Mouse (Mus musculus) limb, embryonic 10.5 days (tissue): ENCODE data around the gene Arhgap1. TPM values are rescaled to one million over a fixed set of nuclear protein-coding genes. Genes with fewer than 3 reads are reported as not detected.
A peak's percentile ranks its signal among the peaks of the same experiment; 100 is the strongest.

Experiments used
- DNase-seq: peaks from one replicate; pipeline ENCODE4 v3.0.0-alpha.2; 2017; ENCODE audit warnings: low spot score
- H3K27ac ChIP-seq: fragments of 300-500 bp; sonication (generic); 2 replicates; pipeline ENCODE4 v1.5.1; 2016; ENCODE audit warnings: mild to moderate bottlenecking
- H3K27me3 ChIP-seq: fragments of 300-500 bp; sonication (generic); 2 replicates; pipeline ENCODE4 v1.6.1; 2016; ENCODE audit warnings: low read depth, mild to moderate bottlenecking; ENCODE audit not compliant: poor library complexity, severe bottlenecking
- H3K36me3 ChIP-seq: fragments of 300-500 bp; sonication (generic); 2 replicates; pipeline ENCODE4 v1.6.1; 2016; ENCODE audit warnings: mild to moderate bottlenecking, moderate library complexity
- H3K4me1 ChIP-seq: fragments of 300-500 bp; sonication (generic); 2 replicates; pipeline ENCODE4 v1.6.1; 2016
- H3K4me3 ChIP-seq: fragments of 300-500 bp; sonication (generic); 2 replicates; pipeline ENCODE4 v1.5.1; 2016; ENCODE audit warnings: mild to moderate bottlenecking, moderate library complexity
- H3K9me3 ChIP-seq: fragments of 300-500 bp; sonication (generic); replicated peaks from 2 replicates; pipeline ENCODE4 v1.6.1; 2016; ENCODE audit warnings: mild to moderate bottlenecking
- WGBS: fragments of 180-500 bp; shearing (Covaris S2); methylation state at CpG from one replicate; pipeline ENCODE4 v1.1.7; 2016; 5-methylcytosine and 5-hydroxymethylcytosine counted together
- polyA plus RNA-seq: library from polyadenylated mRNA; unstranded; fragments of >200 nt; fragmentation: Nextera tagmentation; extraction: Ambion mirVana; gene quantifications from 2 replicates; pipeline ENCODE4 v1.2.1, GENCODE M21; 2016

Gene Arhgap1
- polyA plus RNA-seq, 1 experiment from 2014 or later, result 75.0 TPM

- Histone ChIP-seq H3K4me3 (no peak overlapping the region), H3K9me3 (no peaks in the 10 kb centered on the region), H3K4me1 (no peaks in the 10 kb centered on the region), H3K27me3 (no peaks in the 10 kb centered on the region), H3K27ac (no peak overlapping the region), H3K36me3 (no peaks in the 10 kb centered on the region)
- WGBS, result 85% methylated on average over 9 of the region's 9 CpGs
- no peak for DNase-seq
Observed at GRCm38 (mm10) chr2:91634841-91635240, 14.8 kb upstream of the Arhgap1 start.

DNA sequence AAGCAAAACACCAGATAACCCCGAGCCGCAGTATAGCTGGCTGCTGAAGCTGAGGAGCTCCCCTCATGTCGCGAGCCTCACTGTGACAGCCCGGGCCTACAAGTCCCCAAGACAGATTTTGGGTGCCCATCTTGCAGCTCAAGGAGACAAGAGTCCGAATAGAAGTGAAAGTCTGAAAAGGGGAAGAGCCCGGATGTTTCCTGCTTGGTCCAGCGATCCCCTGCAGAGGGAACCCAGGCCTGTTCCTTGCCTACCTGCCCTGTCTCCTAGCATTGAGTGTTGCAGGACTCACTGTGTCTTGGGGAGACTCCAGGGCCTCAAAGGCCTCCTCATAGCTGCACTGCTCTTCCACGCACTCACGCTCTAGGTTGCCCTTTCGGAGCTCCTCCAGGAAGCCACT lies 14.2 kb upstream of the Arhgap1 start:
- WGBS, result 87% methylated on average over 11 of the region's 11 CpGs
- Histone ChIP-seq H3K4me3 (no peak overlapping the region), H3K4me1 (no peaks in the 10 kb centered on the region), H3K36me3 (no peaks in the 10 kb centered on the region), H3K9me3 (no peaks in the 10 kb centered on the region), H3K27ac (no peak overlapping the region), H3K27me3 (no peaks in the 10 kb centered on the region)
- DNase-seq, result no peak

- Histone ChIP-seq H3K36me3 (no peaks in the 10 kb centered on the region), H3K9me3 (no peaks in the 10 kb centered on the region), H3K27ac (no peak within 1 kb of the TSS), H3K27me3 (no peaks in the 10 kb centered on the region), H3K4me1 (no peaks in the 10 kb centered on the region), H3K4me3 (no peak within 1 kb of the TSS)
- no peak for DNase-seq
- 91% methylated on average over 8 of the region's 8 CpGs for WGBS
Observed at GRCm38 (mm10) chr2:91636229-91636628, 13.4 kb upstream of the Arhgap1 start, which contains the start of gene F2. TSS of gene F2 (minus strand) at chr2:91636414.

- no peaks in the 10 kb centered on the region for H3K4me1 ChIP-seq
- WGBS, result 83% methylated on average over 5 of the region's 5 CpGs
Observed at GRCm38 (mm10) chr2:91636727-91637338, 12.8 kb upstream of the Arhgap1 start.

GRCm38 (mm10) chr2:91638931-91639330 lies 10.7 kb upstream of the Arhgap1 start:
- Histone ChIP-seq H3K4me3 (no peak overlapping the region), H3K27ac (no peak overlapping the region), H3K4me1 (no peaks in the 10 kb centered on the region), H3K9me3 (no peaks in the 10 kb centered on the region), H3K36me3 (peaks cover 19% of the 10 kb centered on the region), H3K27me3 (no peaks in the 10 kb centered on the region)
- 86% methylated on average over 6 of the region's 6 CpGs for WGBS
- no peak for DNase-seq

More at GRCm38 (mm10) chr2:91636727-91637338, 12.8 kb upstream of the Arhgap1 start:
- H3K4me3 ChIP-seq, result no peak overlapping the region
- H3K36me3 ChIP-seq, result no peaks in the 10 kb centered on the region; the same call in 1 of the 2 replicates
- no peaks in the 10 kb centered on the region for H3K27me3 ChIP-seq
- H3K27ac ChIP-seq, result no peak overlapping the region
- no peak for DNase-seq
- no peaks in the 10 kb centered on the region for H3K9me3 ChIP-seq

GRCm38 (mm10) chr2:91642825-91643415 lies 6.7 kb upstream of the Arhgap1 start:
- WGBS, result 93% methylated on average over 2 of the region's 2 CpGs
- no peaks in the 10 kb centered on the region for H3K4me1 ChIP-seq
- H3K36me3 ChIP-seq, result peaks cover 59% of the 10 kb centered on the region

GRCm38 (mm10) chr2:91644021-91644420 lies 5.6 kb upstream of the Arhgap1 start:
- DNase-seq, result no peak
- H3K9me3 ChIP-seq, result no peaks in the 10 kb centered on the region
- H3K4me3 ChIP-seq, result no peak overlapping the region
- no peaks in the 10 kb centered on the region for H3K27me3 ChIP-seq
- WGBS, result 91% methylated on average over 11 of the region's 11 CpGs
- H3K27ac ChIP-seq, result no peak overlapping the region
- H3K4me1 ChIP-seq, result peaks cover 7% of the 10 kb centered on the region
- H3K36me3 ChIP-seq, result peaks cover 62% of the 10 kb centered on the region

More at GRCm38 (mm10) chr2:91642825-91643415, 6.7 kb upstream of the Arhgap1 start:
- no peaks in the 10 kb centered on the region for H3K27me3 ChIP-seq
- H3K4me3 ChIP-seq, result no peak overlapping the region
- H3K9me3 ChIP-seq, result no peaks in the 10 kb centered on the region
- no peak for DNase-seq
- H3K27ac ChIP-seq, result no peak overlapping the region

DNA sequence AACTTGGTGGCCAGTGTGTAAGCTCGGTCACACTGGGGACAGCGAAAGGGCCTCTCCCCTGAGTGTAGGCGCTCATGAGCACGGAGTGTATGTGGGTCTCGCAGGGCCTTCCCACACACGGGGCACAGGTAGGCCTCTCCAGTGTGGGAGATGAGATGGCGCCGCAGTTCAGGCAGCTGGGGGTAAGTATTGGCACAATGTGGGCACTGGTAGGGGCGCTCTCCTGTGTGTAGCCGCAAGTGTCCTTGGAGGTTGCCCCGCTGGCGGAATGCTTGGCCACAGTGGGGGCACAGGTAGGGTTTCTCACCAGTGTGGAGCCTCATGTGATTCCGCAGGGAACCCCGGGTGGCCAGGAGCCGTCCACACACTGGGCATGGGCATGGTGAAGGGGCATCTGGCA lies 4.3 kb upstream of the Arhgap1 start:
- Histone ChIP-seq H3K9me3 (no peaks in the 10 kb centered on the region), H3K4me1 (peaks cover 10% of the 10 kb centered on the region), H3K4me3 (no peak overlapping the region), H3K27me3 (no peaks in the 10 kb centered on the region), H3K36me3 (peaks cover 64% of the 10 kb centered on the region), H3K27ac (no peak overlapping the region)
- WGBS, result 95% methylated on average over 15 of the region's 15 CpGs
- DNase-seq, result no peak

- WGBS, result 97% methylated on average over 11 of the region's 11 CpGs
Observed at GRCm38 (mm10) chr2:91645811-91646210, 3.8 kb upstream of the Arhgap1 start.

DNA sequence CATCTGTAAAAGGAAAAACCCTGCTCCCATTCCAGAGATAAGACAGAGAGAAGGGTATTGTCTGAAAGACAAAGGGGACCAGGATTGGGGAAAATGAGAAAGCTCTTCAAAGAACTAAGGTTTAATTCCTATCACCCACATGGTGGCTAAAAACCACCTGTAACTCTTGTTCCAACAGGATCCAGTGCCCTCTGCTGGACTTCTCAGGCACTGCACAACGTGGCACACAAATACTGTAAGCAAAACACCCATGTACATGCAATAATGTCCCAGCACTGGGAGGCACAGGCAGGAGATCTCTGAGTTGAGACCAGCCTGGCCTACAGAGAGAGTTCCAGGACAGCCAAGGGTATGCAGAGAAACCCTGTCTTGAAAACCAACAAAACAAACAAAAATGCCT lies 2.9 kb upstream of the Arhgap1 start:
- Histone ChIP-seq H3K27me3 (no peaks in the 10 kb centered on the region), H3K4me1 (peaks cover 18% of the 10 kb centered on the region), H3K36me3 (peaks cover 66% of the 10 kb centered on the region), H3K27ac (no peak overlapping the region), H3K4me3 (no peak overlapping the region), H3K9me3 (no peaks in the 10 kb centered on the region)
- WGBS, result 19% methylated on average over 1 of the region's 1 CpGs
- peak; percentile 64 for DNase-seq

More at GRCm38 (mm10) chr2:91645811-91646210, 3.8 kb upstream of the Arhgap1 start:
- Histone ChIP-seq H3K4me1 (peaks cover 15% of the 10 kb centered on the region), H3K4me3 (no peak overlapping the region), H3K27ac (no peak overlapping the region), H3K9me3 (no peaks in the 10 kb centered on the region), H3K36me3 (peaks cover 64% of the 10 kb centered on the region), H3K27me3 (no peaks in the 10 kb centered on the region)
- DNase-seq, result no peak

- WGBS, result 3% methylated on average over 15 of the region's 15 CpGs
- Histone ChIP-seq H3K36me3 (peaks cover 63% of the 10 kb centered on the region), H3K4me1 (peaks cover 18% of the 10 kb centered on the region), H3K9me3 (no peaks in the 10 kb centered on the region), H3K4me3 (peak overlapping the region; percentile 98), H3K27ac (peak overlapping the region; percentile 94), H3K27me3 (no peaks in the 10 kb centered on the region)
- no peak for DNase-seq
Observed at GRCm38 (mm10) chr2:91649152-91649551, 508 bp upstream of the Arhgap1 start.

GRCm38 (mm10) chr2:91650360-91650995 lies 818 bp downstream of the Arhgap1 start:
- Histone ChIP-seq H3K36me3 (peaks cover 63% of the 10 kb centered on the region), H3K9me3 (no peaks in the 10 kb centered on the region), H3K4me1 (peaks cover 18% of the 10 kb centered on the region), H3K4me3 (peak overlapping the region; percentile 98), H3K27ac (peak overlapping the region; percentile 94), H3K27me3 (no peaks in the 10 kb centered on the region)
- no peak for DNase-seq
- 17% methylated on average over 16 of the region's 16 CpGs for WGBS
